Mouse (Mus musculus) kidney, postnatal 0 days (tissue): ENCODE measurements around the gene Ccdc40. TPM values are rescaled to one million over a fixed set of nuclear protein-coding genes. Genes with fewer than 3 reads are reported as not detected.

Source experiments
- ATAC-seq: fragments of 200-750 bp; cut with Nextera tagmentation; replicated peaks from 2 replicates; pipeline ENCODE4 v1.8.0; 2017; ENCODE audit warnings: low read depth, moderate number of reproducible peaks, moderate TSS enrichment, moderate library complexity; ENCODE audit not compliant: low FRiP score
- DNase-seq: peaks from one replicate; pipeline ENCODE4 v3.0.0-alpha.2; 2016; ENCODE audit warnings: low spot score
- H3K27ac ChIP-seq: fragments of 300-500 bp; sonication (generic); 2 replicates; pipeline ENCODE4 v1.5.1; 2014; ENCODE audit warnings: mild to moderate bottlenecking
- H3K27me3 ChIP-seq: fragments of 300-500 bp; sonication (generic); 2 replicates; pipeline ENCODE4 v1.6.1; 2014; ENCODE audit warnings: low read length, mixed read lengths; ENCODE audit not compliant: insufficient read depth
- H3K36me3 ChIP-seq: fragments of 300-500 bp; sonication (generic); 2 replicates; pipeline ENCODE4 v1.6.1; 2014; ENCODE audit warnings: low read length, mixed read lengths; ENCODE audit not compliant: insufficient read depth
- H3K4me1 ChIP-seq: fragments of 300-500 bp; sonication (generic); replicated peaks from 2 replicates; pipeline ENCODE4 v1.6.1; 2014; ENCODE audit warnings: antibody characterized with exemption, low read length, mixed read lengths; ENCODE audit not compliant: insufficient read depth
- H3K4me2 ChIP-seq: fragments of 300-500 bp; sonication (generic); 2 replicates; pipeline ENCODE4 v1.6.1; 2014; ENCODE audit warnings: mild to moderate bottlenecking, low read length, moderate library complexity, mixed read lengths
- H3K4me3 ChIP-seq: fragments of 300-500 bp; sonication (generic); replicated peaks from 2 replicates; pipeline ENCODE4 v1.5.1; 2014; ENCODE audit warnings: low read depth, low read length
- H3K9ac ChIP-seq: fragments of 300-500 bp; sonication (generic); 2 replicates; pipeline ENCODE4 v1.6.1; 2014; ENCODE audit warnings: low read depth, low read length
- H3K9me3 ChIP-seq: fragments of 300-500 bp; sonication (generic); replicated peaks from 2 replicates; pipeline ENCODE4 v1.6.1; 2016; ENCODE audit warnings: low read length, inconsistent platforms, mixed read lengths
- CTCF ChIP-seq: IDR thresholded peaks from 2 replicates; pipeline ENCODE4 v1.5.1; 2016; ENCODE audit warnings: antibody characterized with exemption, low read depth, mild to moderate bottlenecking, moderate library complexity
- WGBS: fragments of 180-500 bp; shearing (Covaris S2); extraction: QIAGEN DNeasy Blood & Tissue Kit; methylation state at CpG from one replicate; pipeline ENCODE4 v1.1.7; 2014; 5-methylcytosine and 5-hydroxymethylcytosine counted together
- polyA plus RNA-seq: library from polyadenylated mRNA; unstranded; fragments of >200 nt; fragmentation: Nextera tagmentation; extraction: Ambion mirVana; gene quantifications from 2 replicates; pipeline ENCODE4 v1.2.1, GENCODE M21; 2015

Ccdc40 gene
- polyA plus RNA-seq, 1 experiment from 2014 or later = 4.0 TPM

GRCm38 (mm10) chr11:119211604-119212309 is 16.6 kb upstream of the Ccdc40 start:
- 86% methylated on average over 21 of the region's 21 CpGs for WGBS
- Histone ChIP-seq H3K36me3 (peaks cover 14% of the 10 kb centered on the region), H3K4me3 (no peak overlapping the region), H3K9me3 (no peaks in the 10 kb centered on the region), H3K4me2 (no peak overlapping the region), H3K9ac (no peak overlapping the region), H3K27me3 (no peaks in the 10 kb centered on the region), H3K4me1 (peaks cover 29% of the 10 kb centered on the region), H3K27ac (no peak overlapping the region)
- no peak for TF ChIP-seq CTCF
- no peak for ATAC-seq
- no peak for DNase-seq

GRCm38 (mm10) chr11:119213166-119213885 is 15.0 kb upstream of the Ccdc40 start:
- no peaks in the 10 kb centered on the region for H3K27me3 ChIP-seq
- H3K9ac ChIP-seq = no peak overlapping the region
- peaks cover 6% of the 10 kb centered on the region for H3K36me3 ChIP-seq
- no peak for ATAC-seq
- TF ChIP-seq CTCF = no peak
- no peak overlapping the region for H3K27ac ChIP-seq
- H3K9me3 ChIP-seq = no peaks in the 10 kb centered on the region
- H3K4me3 ChIP-seq = no peak overlapping the region
- no peak for DNase-seq
- peaks cover 29% of the 10 kb centered on the region for H3K4me1 ChIP-seq
- WGBS = 57% methylated on average over 19 of the region's 19 CpGs
- no peak overlapping the region for H3K4me2 ChIP-seq

DNA sequence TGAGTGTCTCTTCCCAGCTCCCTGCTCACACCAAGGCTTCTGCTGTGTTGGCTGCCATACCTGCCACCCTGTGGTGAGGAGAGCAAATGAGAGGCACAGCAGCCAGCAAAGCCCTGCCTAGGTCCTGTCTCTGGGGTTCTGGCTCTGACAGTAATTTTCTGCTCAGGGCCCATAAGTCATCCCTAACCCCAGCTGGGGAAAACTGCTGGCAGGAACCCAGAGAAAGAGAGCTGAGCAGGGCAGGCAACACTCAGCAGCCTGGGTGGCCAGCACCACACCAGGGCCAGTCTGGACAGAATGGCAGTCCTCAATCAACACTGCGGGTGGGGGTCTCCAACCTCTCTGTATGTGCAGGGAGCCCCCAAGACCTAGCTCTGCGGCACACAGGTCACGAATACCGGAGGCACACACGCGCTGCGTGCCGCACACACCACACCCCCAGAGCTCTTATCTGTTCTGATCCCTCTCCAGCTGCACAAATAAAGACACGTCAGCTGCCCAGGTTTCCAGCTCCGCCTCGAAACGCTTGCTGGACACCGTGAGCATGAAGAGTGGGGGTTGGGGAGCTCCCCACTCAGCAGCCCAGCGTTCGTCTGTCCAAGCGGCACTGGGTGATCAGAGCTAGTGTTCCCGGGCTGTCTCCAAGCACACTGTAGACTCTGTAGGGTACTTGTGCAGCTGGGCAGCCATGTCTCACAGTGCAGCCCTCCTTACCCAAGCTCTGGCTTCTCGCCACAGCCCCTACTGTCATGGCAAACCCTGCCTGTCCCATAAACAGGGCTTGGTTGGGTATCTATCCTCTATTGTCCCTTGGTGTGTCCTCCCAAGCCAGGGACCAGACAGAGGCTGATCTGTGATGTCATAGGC is 13.1 kb upstream of the Ccdc40 start:
- H3K9ac ChIP-seq = peak overlapping the region; percentile 56; the same call in 1 of the 2 replicates
- H3K36me3 ChIP-seq = no peaks in the 10 kb centered on the region
- WGBS = 4% methylated on average over 18 of the region's 18 CpGs
- ATAC-seq = peak; percentile 60
- TF ChIP-seq CTCF = peak; percentile 59
- 0 out of 2 replicates have a peak overlapping the region, but pooled peaks have one; percentile 9 for H3K4me3 ChIP-seq
- peak overlapping the region; percentile 51 for H3K4me2 ChIP-seq
- DNase-seq = peak; percentile 86
- H3K27me3 ChIP-seq = no peaks in the 10 kb centered on the region
- peaks cover 29% of the 10 kb centered on the region for H3K4me1 ChIP-seq
- H3K9me3 ChIP-seq = no peaks in the 10 kb centered on the region
- peak overlapping the region; percentile 86 for H3K27ac ChIP-seq

GRCm38 (mm10) chr11:119215905-119216507 is 12.4 kb upstream of the Ccdc40 start:
- peak overlapping the region; percentile 56; the same call in 1 of the 2 replicates for H3K9ac ChIP-seq
- H3K4me2 ChIP-seq = peak overlapping the region; percentile 51
- ATAC-seq (peak; percentile 29), DNase-seq (peak; percentile 72)
- no peak overlapping the region for H3K4me3 ChIP-seq
- peaks cover 29% of the 10 kb centered on the region for H3K4me1 ChIP-seq
- TF ChIP-seq CTCF = no peak
- H3K36me3 ChIP-seq = no peaks in the 10 kb centered on the region
- H3K27me3 ChIP-seq = no peaks in the 10 kb centered on the region
- H3K9me3 ChIP-seq = no peaks in the 10 kb centered on the region
- whole genome bisulfite sequencing = 21% methylated on average over 9 of the region's 9 CpGs
- peak overlapping the region; percentile 86 for H3K27ac ChIP-seq

GRCm38 (mm10) chr11:119217861-119218260 is 10.5 kb upstream of the Ccdc40 start:
- no peaks in the 10 kb centered on the region for H3K9me3 ChIP-seq
- no peaks in the 10 kb centered on the region for H3K27me3 ChIP-seq
- peaks cover 38% of the 10 kb centered on the region for H3K4me1 ChIP-seq
- no peak overlapping the region for H3K4me3 ChIP-seq
- ATAC-seq (no peak), DNase-seq (no peak)
- H3K27ac ChIP-seq = no peak overlapping the region
- WGBS = 94% methylated on average over 6 of the region's 6 CpGs
- no peak for TF ChIP-seq CTCF
- H3K36me3 ChIP-seq = no peaks in the 10 kb centered on the region
- H3K4me2 ChIP-seq = no peak overlapping the region
- no peak overlapping the region for H3K9ac ChIP-seq
